In genomic region chr11:3540451-3541085, GRCm38 (mm10) we compare ENCODE assay signal across 8 mouse cellular contexts. TPM values are rescaled to one million over a fixed set of nuclear protein-coding genes. Genes with fewer than 3 reads are reported as not detected.
A peak's percentile ranks its signal among the peaks of the same experiment; 100 is the strongest.
DNase-seq lines count a peak whose midpoint lies in the region; ATAC-seq and TF ChIP-seq lines count a peak whose summit lies in the region.

TSS of gene Smtn (minus strand) at chr11:3540612.

- H3K4me3 ChIP-seq in lung, embryonic 15.5 days = peak within 1 kb of the TSS; percentile 67
- H3K4me3 ChIP-seq in small intestine, adult 2 months (ENCODE audit: low read depth, low read length) = peak within 1 kb of the TSS; percentile 72

- H3K9me3 ChIP-seq in lung, embryonic 15.5 days = no peaks in the 10 kb centered on the region

- 91% methylated on average over 23 of the region's 23 CpGs for WGBS in lung, embryonic 15.5 days
- WGBS in large intestine, adult 2 months = 92% methylated on average over 23 of the region's 23 CpGs
- 91% methylated on average over 23 of the region's 23 CpGs for WGBS in small intestine, adult 2 months

- peak within 1 kb of the TSS; percentile 74 for H3K4me2 ChIP-seq in lung, embryonic 15.5 days

- H3K36me3 ChIP-seq in lung, embryonic 15.5 days = no peaks in the 10 kb centered on the region
- no peaks in the 10 kb centered on the region for H3K36me3 ChIP-seq in small intestine, adult 2 months (ENCODE audit: control insufficient read depth, insufficient read depth, low read length)

- no peak for TF ChIP-seq CTCF in small intestine, adult 2 months (IDR thresholded peaks at IDR 0.05; ENCODE audit: extremely low read depth, insufficient read length, insufficient replicate concordance, low read depth, low read length)

- no peak for TF ChIP-seq POLR2A in small intestine, adult 2 months (IDR thresholded peaks at IDR 0.05; ENCODE audit: low read depth, low read length)

- no peak for DNase-seq in lung, postnatal 10 days
- peak; percentile 10 for DNase-seq in cerebellum, adult 8-10 months
- DNase-seq in gonadal fat pad, adult 2 months (ENCODE audit: low read depth) = no peak
- DNase-seq in large intestine, adult 2 months (ENCODE audit: low read depth, low spot score) = no peak
- DNase-seq in right cerebral cortex, postnatal 4 days = no peak
- DNase-seq in ovary, postnatal 36 days (ENCODE audit: low spot score) = no peak

- ATAC-seq in lung, embryonic 15.5 days (ENCODE audit: borderline replicate concordance, extremely low read depth, low FRiP score, low TSS enrichment) = no peak

- H3K4me1 ChIP-seq in lung, embryonic 15.5 days = peaks cover 46% of the 10 kb centered on the region
- H3K4me1 ChIP-seq in small intestine, adult 2 months (ENCODE audit: control insufficient read depth, insufficient read depth, insufficient read length, low read length) = peaks cover 18% of the 10 kb centered on the region

- H3K27me3 ChIP-seq in lung, embryonic 15.5 days = no peaks in the 10 kb centered on the region
- H3K27me3 ChIP-seq in small intestine, adult 2 months (ENCODE audit: control insufficient read depth, insufficient read depth, low read length) = no peaks in the 10 kb centered on the region

- peak within 1 kb of the TSS; percentile 54; the same call in 1 of the 2 replicates for H3K27ac ChIP-seq in lung, embryonic 15.5 days
- H3K27ac ChIP-seq in small intestine, adult 2 months (ENCODE audit: insufficient read depth, low read depth, low read length) = peak within 1 kb of the TSS; percentile 78

- H3K9ac ChIP-seq in lung, embryonic 15.5 days = peak within 1 kb of the TSS; percentile 34; the same call in 1 of the 2 replicates

RNA-seq across cellular contexts. Expression of gene Smtn, which starts in this region (rescaled TPM):
- polyA plus RNA-seq in lung, embryonic 15.5 days (2015; fragmentation: Nextera tagmentation; extraction: Ambion mirVana) = 107 and 108 TPM in 2 replicates
- polyA plus RNA-seq in gonadal fat pad, adult 2 months (2012; rRNA removed) = 22.5 and 44.5 TPM in 2 replicates
- 46.6 and 57.6 TPM in 2 replicates for polyA plus RNA-seq in large intestine, adult 2 months (2012; rRNA removed)
- 46.4 and 54.0 TPM in 2 replicates for polyA plus RNA-seq in small intestine, adult 2 months (2012; rRNA removed)
